Mouse (Mus musculus) lung, postnatal 0 days (tissue): Measurements from ENCODE around the gene Ferd3l.

Source experiments
- CTCF ChIP-seq: IDR thresholded peaks from 2 replicates; pipeline ENCODE4 v1.5.1; 2016; ENCODE audit warnings: antibody characterized with exemption, mild to moderate bottlenecking
- EP300 ChIP-seq: IDR thresholded peaks from 2 replicates; pipeline ENCODE4 v1.6.1; 2016; ENCODE audit warnings: antibody characterized with exemption, mild to moderate bottlenecking, control low read depth

- no peak for TF ChIP-seq CTCF
- TF ChIP-seq EP300, result no peak
Observed at GRCm38 (mm10) chr12:33955606-33956295, 27.5 kb downstream of the Ferd3l start.
